Comparison of ENCODE assay signal across 7 mouse cellular contexts in the genomic region with DNA sequence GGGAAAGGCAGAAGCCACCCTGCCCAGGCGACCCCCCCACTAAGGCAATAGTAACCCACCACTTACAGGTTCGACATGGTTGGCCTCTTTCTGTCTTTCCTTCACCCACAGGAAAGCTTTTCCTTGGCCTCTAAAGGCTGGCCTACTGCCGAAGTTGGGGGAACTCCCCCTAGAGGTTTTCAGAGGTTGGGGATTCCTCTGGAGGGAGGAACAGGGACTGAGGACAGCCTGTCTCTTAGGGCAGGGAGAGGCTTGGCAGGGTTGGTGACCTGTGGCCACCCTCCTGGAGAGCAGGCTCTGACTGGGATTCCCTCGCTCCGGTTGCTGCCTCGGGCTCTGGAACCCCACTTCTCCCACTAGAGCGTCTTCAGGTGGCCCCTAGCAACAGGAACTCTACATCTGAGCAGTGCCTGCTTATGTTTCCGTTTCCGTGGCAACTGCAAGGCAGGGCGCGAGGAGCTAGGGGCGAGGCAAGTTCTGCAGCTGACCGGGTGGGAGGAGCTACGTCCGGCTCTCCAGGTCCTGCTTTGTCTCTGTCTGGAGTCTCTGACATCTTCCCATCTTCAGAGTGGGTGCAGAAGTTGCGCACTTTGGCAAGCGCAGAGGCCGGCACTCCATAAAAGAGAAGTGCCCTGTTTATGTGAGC. TPM values are rescaled to one million over a fixed set of nuclear protein-coding genes. Genes with fewer than 3 reads are reported as not detected.
DNase-seq lines count a peak whose midpoint lies in the region; ATAC-seq and TF ChIP-seq lines count a peak whose summit lies in the region.

A gene (minus strand): TSS at position 303 of the 646 bp plus-strand sequence.

- H3K4me1 ChIP-seq in forebrain, embryonic 11.5 days (replicated peaks; ENCODE audit: control insufficient read depth, insufficient read depth, low read length): peaks cover 6% of the 10 kb centered on the region
- peaks cover 33% of the 10 kb centered on the region for H3K4me1 ChIP-seq in heart, embryonic 13.5 days
- peaks cover 25% of the 10 kb centered on the region for H3K4me1 ChIP-seq in kidney, embryonic 15.5 days
- H3K4me1 ChIP-seq in limb, embryonic 13.5 days: peaks cover 25% of the 10 kb centered on the region
- peaks cover 11% of the 10 kb centered on the region for H3K4me1 ChIP-seq in stomach, embryonic 16.5 days (ENCODE audit: control insufficient read depth, insufficient read depth, low read length)

- no peaks in the 10 kb centered on the region; the same call in 1 of the 2 replicates for H3K9me3 ChIP-seq in forebrain, embryonic 11.5 days (ENCODE audit: control insufficient read depth, low read length)
- no peaks in the 10 kb centered on the region for H3K9me3 ChIP-seq in heart, embryonic 13.5 days
- no peaks in the 10 kb centered on the region for H3K9me3 ChIP-seq in kidney, embryonic 15.5 days (replicated peaks)
- H3K9me3 ChIP-seq in limb, embryonic 13.5 days: no peaks in the 10 kb centered on the region
- no peaks in the 10 kb centered on the region for H3K9me3 ChIP-seq in stomach, embryonic 16.5 days (replicated peaks; ENCODE audit: control insufficient read depth, low read length)

- no peak within 1 kb of the TSS for H3K27ac ChIP-seq in forebrain, embryonic 11.5 days (ENCODE audit: low read depth, low read length)
- H3K27ac ChIP-seq in heart, embryonic 13.5 days (replicated peaks): peak within 1 kb of the TSS; percentile 45
- peak within 1 kb of the TSS; percentile 58 for H3K27ac ChIP-seq in kidney, embryonic 15.5 days
- peak within 1 kb of the TSS; percentile 75 for H3K27ac ChIP-seq in limb, embryonic 13.5 days
- H3K27ac ChIP-seq in stomach, embryonic 16.5 days (ENCODE audit: low read length): peak within 1 kb of the TSS; percentile 16

- ATAC-seq in forebrain, embryonic 11.5 days (replicated peaks; ENCODE audit: low FRiP score): peak; percentile 95
- ATAC-seq in heart, embryonic 13.5 days (ENCODE audit: extremely low read depth, insufficient number of reproducible peaks, low FRiP score, low TSS enrichment): 0 out of 2 replicates have a peak, but pooled peaks have one; percentile 17
- ATAC-seq in kidney, embryonic 15.5 days (replicated peaks; ENCODE audit: low FRiP score): peak; percentile 93
- peak; percentile 94 for ATAC-seq in limb, embryonic 13.5 days (ENCODE audit: low FRiP score, low read depth)
- peak; percentile 95 for ATAC-seq in stomach, embryonic 16.5 days (ENCODE audit: insufficient read depth, low FRiP score)

- H3K79me2 ChIP-seq in myocyte (ENCODE audit: control insufficient read depth, insufficient read depth): no peaks in the 10 kb centered on the region

- no peak for TF ChIP-seq POLR2A in brain, embryonic 14.5 days (IDR thresholded peaks at IDR 0.05; ENCODE audit: borderline replicate concordance, extremely low read depth, insufficient read depth, insufficient read length, poor library complexity, severe bottlenecking)
- no peak for TF ChIP-seq POLR2A in myocyte (IDR thresholded peaks at IDR 0.05; ENCODE audit: insufficient read length, low read depth)

- peak within 1 kb of the TSS; percentile 42; the same call in 1 of the 2 replicates for H3K4me2 ChIP-seq in forebrain, embryonic 11.5 days (ENCODE audit: low read depth, low read length, severe bottlenecking)
- H3K4me2 ChIP-seq in heart, embryonic 13.5 days: peak within 1 kb of the TSS; percentile 62
- H3K4me2 ChIP-seq in kidney, embryonic 15.5 days: peak within 1 kb of the TSS; percentile 56
- H3K4me2 ChIP-seq in limb, embryonic 13.5 days (replicated peaks): peak within 1 kb of the TSS; percentile 61
- peak within 1 kb of the TSS; percentile 62 for H3K4me2 ChIP-seq in myocyte (ENCODE audit: low read depth)
- H3K4me2 ChIP-seq in stomach, embryonic 16.5 days (ENCODE audit: low read depth, low read length): peak within 1 kb of the TSS; percentile 49

- H3K27me3 ChIP-seq in forebrain, embryonic 11.5 days (ENCODE audit: control insufficient read depth, insufficient read depth, low read length): no peaks in the 10 kb centered on the region
- H3K27me3 ChIP-seq in heart, embryonic 13.5 days (replicated peaks): peaks cover 86% of the 10 kb centered on the region
- H3K27me3 ChIP-seq in kidney, embryonic 15.5 days: 0 out of 2 replicates have a peak, but pooled peaks cover 9% of the 10 kb centered on the region
- no peaks in the 10 kb centered on the region for H3K27me3 ChIP-seq in limb, embryonic 13.5 days
- no peaks in the 10 kb centered on the region for H3K27me3 ChIP-seq in myocyte (ENCODE audit: control insufficient read depth, insufficient read depth, insufficient read length)
- no peaks in the 10 kb centered on the region for H3K27me3 ChIP-seq in stomach, embryonic 16.5 days (ENCODE audit: control insufficient read depth, insufficient read depth, low read length)

- H3K36me3 ChIP-seq in forebrain, embryonic 11.5 days (ENCODE audit: control insufficient read depth, insufficient read depth, low read length): no peaks in the 10 kb centered on the region
- no peaks in the 10 kb centered on the region for H3K36me3 ChIP-seq in heart, embryonic 13.5 days
- H3K36me3 ChIP-seq in kidney, embryonic 15.5 days: no peaks in the 10 kb centered on the region
- H3K36me3 ChIP-seq in limb, embryonic 13.5 days: no peaks in the 10 kb centered on the region
- H3K36me3 ChIP-seq in myocyte (ENCODE audit: control insufficient read depth, insufficient read depth): no peaks in the 10 kb centered on the region
- H3K36me3 ChIP-seq in stomach, embryonic 16.5 days (ENCODE audit: control insufficient read depth, insufficient read depth, low read length): no peaks in the 10 kb centered on the region

- WGBS in forebrain, embryonic 11.5 days: 3% methylated on average over 18 of the region's 18 CpGs
- 3% methylated on average over 18 of the region's 18 CpGs for WGBS in heart, embryonic 13.5 days
- WGBS in kidney, embryonic 15.5 days: 2% methylated on average over 18 of the region's 18 CpGs
- 3% methylated on average over 18 of the region's 18 CpGs for WGBS in limb, embryonic 13.5 days
- WGBS in stomach, embryonic 16.5 days: 3% methylated on average over 18 of the region's 18 CpGs

- H3K4me3 ChIP-seq in forebrain, embryonic 11.5 days (ENCODE audit: low read depth, low read length): peak within 1 kb of the TSS; percentile 2; the same call in 1 of the 2 replicates
- peak within 1 kb of the TSS; percentile 34 for H3K4me3 ChIP-seq in heart, embryonic 13.5 days
- H3K4me3 ChIP-seq in kidney, embryonic 15.5 days (replicated peaks): peak within 1 kb of the TSS; percentile 22
- peak within 1 kb of the TSS; percentile 28 for H3K4me3 ChIP-seq in limb, embryonic 13.5 days
- no peak within 1 kb of the TSS for H3K4me3 ChIP-seq in myocyte
- H3K4me3 ChIP-seq in stomach, embryonic 16.5 days (replicated peaks; ENCODE audit: low read length): peak within 1 kb of the TSS; percentile 13

- H3K9ac ChIP-seq in forebrain, embryonic 11.5 days (ENCODE audit: low read length): peak within 1 kb of the TSS; percentile 35
- H3K9ac ChIP-seq in heart, embryonic 13.5 days: peak within 1 kb of the TSS; percentile 41; the same call in 1 of the 2 replicates
- no peak within 1 kb of the TSS for H3K9ac ChIP-seq in kidney, embryonic 15.5 days
- peak within 1 kb of the TSS; percentile 45; the same call in 1 of the 2 replicates for H3K9ac ChIP-seq in limb, embryonic 13.5 days
- H3K9ac ChIP-seq in stomach, embryonic 16.5 days (ENCODE audit: low read length): peak within 1 kb of the TSS; percentile 27

- peak; percentile 28; the same call in 1 of the 2 replicates for TF ChIP-seq CTCF in brain, embryonic 14.5 days (IDR thresholded peaks at IDR 0.05; ENCODE audit: borderline replicate concordance, extremely low read depth, insufficient read depth, insufficient read length)

- H3ac ChIP-seq in myocyte (ENCODE audit: control insufficient read depth, insufficient read length): no peak within 1 kb of the TSS

- peak; percentile 95 for DNase-seq in brain, embryonic 14.5 days (ENCODE audit: low read depth)
- DNase-seq in forebrain, embryonic 11.5 days (ENCODE audit: low spot score): peak; percentile 87

TF ChIP-seq in myocyte, 11 proteins besides CTCF, POLR2A, EP300 and RAD21:
- no peak for TF ChIP-seq MAX (IDR thresholded peaks at IDR 0.05; ENCODE audit: low read depth)
- no peak for TF ChIP-seq REST (IDR thresholded peaks at IDR 0.05; ENCODE audit: insufficient read depth, insufficient read length)
- no peak for TF ChIP-seq POLR2AphosphoS2 (IDR thresholded peaks at IDR 0.05; ENCODE audit: insufficient read length, low read depth)
- TF ChIP-seq E2F4 (IDR thresholded peaks at IDR 0.05; ENCODE audit: insufficient read depth): no peak
- no peak for TF ChIP-seq TCF12 (IDR thresholded peaks at IDR 0.05; ENCODE audit: insufficient read depth, poor library complexity, severe bottlenecking)
- TF ChIP-seq CEBPB (IDR thresholded peaks at IDR 0.05; ENCODE audit: insufficient read depth, poor library complexity, severe bottlenecking): no peak
- TF ChIP-seq USF1 (IDR thresholded peaks at IDR 0.05; ENCODE audit: low read depth): no peak

RNA-seq across cellular contexts. Expression of the gene that starts here (rescaled TPM):
- 0.39 and 0.52 TPM in 2 replicates for polyA plus RNA-seq in brain, embryonic 14.5 days (2012; rRNA removed)
- 0.29 and 0.36 TPM in 2 replicates for polyA plus RNA-seq in forebrain, embryonic 11.5 days (2014; fragmentation: Nextera tagmentation; extraction: Ambion mirVana)
- 0.06 and 0.33 TPM in 2 replicates for polyA plus RNA-seq in heart, embryonic 13.5 days (2015; fragmentation: Nextera tagmentation; extraction: Ambion mirVana)
- 0.14 and 0.17 TPM in 2 replicates for polyA plus RNA-seq in kidney, embryonic 15.5 days (2015; fragmentation: Nextera tagmentation; extraction: Ambion mirVana)
- polyA plus RNA-seq in limb, embryonic 13.5 days (2015; fragmentation: Nextera tagmentation; extraction: Ambion mirVana): 0.10 and 0.47 TPM in 2 replicates
- 0.02 TPM for polyA plus RNA-seq in myocyte (2012; fragmentation: generic; extraction: Trizol)
- 0.12 TPM in 1 of 2 replicates, not detected in the other for polyA plus RNA-seq in stomach, embryonic 16.5 days (2015; fragmentation: Nextera tagmentation; extraction: Ambion mirVana)

Comparison
In these comparisons a context has a peak if more than half of its experiments do, and no peak if none do; other contexts are left out.
1. Peak in DNase-seq in brain, embryonic 14.5 days; RNA of the gene not detected or under 1 TPM.
2. Peak in DNase-seq, ATAC-seq, H3K4me3 ChIP-seq, H3K9ac ChIP-seq and H3K4me2 ChIP-seq in forebrain, embryonic 11.5 days; RNA of the gene not detected or under 1 TPM.
3. Peak in ATAC-seq, H3K4me3 ChIP-seq, H3K27ac ChIP-seq, H3K9ac ChIP-seq and H3K4me2 ChIP-seq in heart, embryonic 13.5 days; RNA of the gene not detected or under 1 TPM.
4. Peak in ATAC-seq, H3K4me3 ChIP-seq, H3K27ac ChIP-seq and H3K4me2 ChIP-seq in kidney, embryonic 15.5 days; RNA of the gene not detected or under 1 TPM.
5. Peak in ATAC-seq, H3K4me3 ChIP-seq, H3K27ac ChIP-seq, H3K9ac ChIP-seq and H3K4me2 ChIP-seq in limb, embryonic 13.5 days; RNA of the gene not detected or under 1 TPM.
6. Peak in ATAC-seq, H3K4me3 ChIP-seq, H3K27ac ChIP-seq, H3K9ac ChIP-seq and H3K4me2 ChIP-seq in stomach, embryonic 16.5 days; RNA of the gene not detected or under 1 TPM.
7. ATAC-seq: peak in every context shown above with its lines; median percentile 95 in forebrain, embryonic 11.5 days; 95 in stomach, embryonic 16.5 days; 94 in limb, embryonic 13.5 days; 93 in kidney, embryonic 15.5 days; 17 in heart, embryonic 13.5 days.